Mouse (Mus musculus): ENCODE data around the gene Olfr1229. TPM values are rescaled to one million over a fixed set of nuclear protein-coding genes. Genes with fewer than 3 reads are reported as not detected.

The Olfr1229 gene
- not detected in 2 replicates for polyA plus RNA-seq (2015; fragmentation: Nextera tagmentation; extraction: Ambion mirVana)

- Histone ChIP-seq H3K4me1 (no peaks in the 10 kb centered on the region), H3K27ac (replicated peaks) (no peak within 1 kb of the TSS), H3K9ac (no peak within 1 kb of the TSS), H3K36me3 (no peaks in the 10 kb centered on the region), H3K4me3 (no peak within 1 kb of the TSS), H3K4me2 (no peak within 1 kb of the TSS), H3K27me3 (replicated peaks) (no peaks in the 10 kb centered on the region), H3K9me3 (no peaks in the 10 kb centered on the region)
- WGBS, result 76% methylated on average over 2 of the region's 2 CpGs
- no peak for ATAC-seq (ENCODE audit: extremely low read depth, insufficient number of reproducible peaks, low FRiP score, low TSS enrichment)
These were observed at the start of gene Olfr1229 for GRCm38 (mm10) chr2:89287914-89288313. Gene Olfr1229 (minus strand): TSS chr2:89288014.

DNA sequence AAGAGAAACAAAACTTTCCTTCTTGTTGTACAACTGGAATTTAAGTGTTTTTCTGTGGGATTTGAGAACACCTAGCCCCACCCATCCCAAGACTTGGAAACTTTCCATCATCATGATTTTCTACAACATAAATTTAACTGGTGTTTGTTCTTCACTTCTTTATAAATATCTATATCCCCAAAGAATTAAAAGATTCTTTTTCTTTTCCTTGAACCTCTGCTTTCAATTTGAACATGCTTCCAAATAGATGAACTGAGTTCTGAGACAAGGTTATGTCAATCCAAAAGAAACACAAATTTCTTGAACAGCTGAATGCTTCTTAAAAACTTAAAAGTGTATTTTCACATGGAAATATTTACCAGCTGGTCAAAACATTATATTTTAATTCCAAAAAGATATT, 41.8 kb upstream of the Olfr1229 start, which contains the start of gene Olfr1232:
Gene Olfr1232 (minus strand): TSS at position 101 of the 400 bp plus-strand sequence.
- no peaks in the 10 kb centered on the region for H3K36me3 ChIP-seq
- no peak for ATAC-seq (ENCODE audit: extremely low read depth, insufficient number of reproducible peaks, low FRiP score, low TSS enrichment)

DNA sequence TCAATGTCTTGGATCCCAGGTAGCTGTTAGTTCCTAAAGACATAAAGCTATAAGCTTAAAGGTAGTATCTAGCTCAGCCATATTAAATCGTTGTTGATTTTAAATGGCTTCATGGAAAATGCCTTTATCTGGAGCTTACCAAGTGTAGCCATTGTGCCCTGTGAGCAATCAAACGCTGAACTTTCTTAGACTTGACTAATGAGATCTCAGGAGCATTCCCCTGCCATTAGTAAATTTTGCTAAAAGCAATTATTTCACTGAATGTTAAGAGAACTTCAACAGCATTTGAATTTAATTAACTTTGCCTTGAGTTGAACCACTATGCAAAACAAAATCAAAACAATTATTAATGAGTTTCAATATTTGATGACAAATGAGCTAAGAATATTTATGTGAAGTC, 19.2 kb upstream of the Olfr1229 start, which contains the start of gene Olfr1231:
Gene Olfr1231 (minus strand): TSS at position 101 of the 400 bp plus-strand sequence.
- H3K4me2 ChIP-seq, result no peak within 1 kb of the TSS
- no peaks in the 10 kb centered on the region for H3K9me3 ChIP-seq
- WGBS, result 59% methylated on average over 2 of the region's 2 CpGs
- no peak within 1 kb of the TSS for H3K4me3 ChIP-seq
- no peaks in the 10 kb centered on the region for H3K4me1 ChIP-seq
- H3K27ac ChIP-seq (replicated peaks), result no peak within 1 kb of the TSS
- ATAC-seq (ENCODE audit: extremely low read depth, insufficient number of reproducible peaks, low FRiP score, low TSS enrichment), result no peak
- H3K27me3 ChIP-seq (replicated peaks), result no peaks in the 10 kb centered on the region
- H3K36me3 ChIP-seq, result no peaks in the 10 kb centered on the region
- no peak within 1 kb of the TSS for H3K9ac ChIP-seq

More for the DNA sequence above, 41.8 kb upstream of the Olfr1229 start, which contains the start of gene Olfr1232:
- no peaks in the 10 kb centered on the region for H3K4me1 ChIP-seq
- H3K9me3 ChIP-seq, result no peaks in the 10 kb centered on the region
- no peaks in the 10 kb centered on the region for H3K27me3 ChIP-seq (replicated peaks)
- no peak within 1 kb of the TSS for H3K27ac ChIP-seq (replicated peaks)
- H3K4me2 ChIP-seq, result no peak within 1 kb of the TSS
- H3K9ac ChIP-seq, result no peak within 1 kb of the TSS
- H3K4me3 ChIP-seq, result no peak within 1 kb of the TSS

GRCm38 (mm10) chr2:89297168-89297567, 9.4 kb upstream of the Olfr1229 start, which contains the start of gene Olfr1230:
Gene Olfr1230 (minus strand): TSS chr2:89297268.
- Histone ChIP-seq H3K4me3 (no peak within 1 kb of the TSS), H3K36me3 (no peaks in the 10 kb centered on the region), H3K9me3 (no peaks in the 10 kb centered on the region), H3K4me2 (no peak within 1 kb of the TSS), H3K9ac (no peak within 1 kb of the TSS), H3K27me3 (replicated peaks) (no peaks in the 10 kb centered on the region), H3K4me1 (no peaks in the 10 kb centered on the region), H3K27ac (replicated peaks) (no peak within 1 kb of the TSS)
- no peak for ATAC-seq (ENCODE audit: extremely low read depth, insufficient number of reproducible peaks, low FRiP score, low TSS enrichment)
- WGBS, result 72% methylated on average over 1 of the region's 1 CpGs

- no peak for ATAC-seq (ENCODE audit: extremely low read depth, insufficient number of reproducible peaks, low FRiP score, low TSS enrichment)
- no peak within 1 kb of the TSS for H3K4me3 ChIP-seq
- no peak within 1 kb of the TSS for H3K27ac ChIP-seq (replicated peaks)
- H3K9me3 ChIP-seq, result no peaks in the 10 kb centered on the region
- H3K4me2 ChIP-seq, result no peak within 1 kb of the TSS
- no peaks in the 10 kb centered on the region for H3K4me1 ChIP-seq
- H3K9ac ChIP-seq, result no peak within 1 kb of the TSS
- no peaks in the 10 kb centered on the region for H3K27me3 ChIP-seq (replicated peaks)
- no peaks in the 10 kb centered on the region for H3K36me3 ChIP-seq
These were observed 33.9 kb downstream of the Olfr1229 start, which contains the start of gene Olfr1228 for GRCm38 (mm10) chr2:89253962-89254361. Gene Olfr1228 (minus strand): TSS chr2:89254062.

Other genes with a start within 250 kb of the Olfr1229 start
- gene Olfr1218, start 226.8 kb downstream of the Olfr1229 start, polyA plus RNA-seq (2015; fragmentation: Nextera tagmentation; extraction: Ambion mirVana), result not detected in 2 replicates
- not detected in 2 replicates for gene Olfr1219, start 204.5 kb downstream of the Olfr1229 start, polyA plus RNA-seq (2015; fragmentation: Nextera tagmentation; extraction: Ambion mirVana)
- not detected in 2 replicates for gene Olfr1220, start 181.2 kb downstream of the Olfr1229 start, polyA plus RNA-seq (2015; fragmentation: Nextera tagmentation; extraction: Ambion mirVana)
- gene Olfr1221, start 170.7 kb downstream of the Olfr1229 start, polyA plus RNA-seq (2015; fragmentation: Nextera tagmentation; extraction: Ambion mirVana), result not detected in 2 replicates
- not detected in 2 replicates for gene Olfr1222, start 155.0 kb downstream of the Olfr1229 start, polyA plus RNA-seq (2015; fragmentation: Nextera tagmentation; extraction: Ambion mirVana)
- not detected in 2 replicates for gene Olfr1223, start 136.5 kb downstream of the Olfr1229 start, polyA plus RNA-seq (2015; fragmentation: Nextera tagmentation; extraction: Ambion mirVana)
- not detected in 2 replicates for gene Olfr1224-ps1, start 123.9 kb downstream of the Olfr1229 start, polyA plus RNA-seq (2015; fragmentation: Nextera tagmentation; extraction: Ambion mirVana)
- not detected in 2 replicates for gene Olfr1225, start 113.3 kb downstream of the Olfr1229 start, polyA plus RNA-seq (2015; fragmentation: Nextera tagmentation; extraction: Ambion mirVana)
- not detected in 2 replicates for gene Olfr1226, start 88.0 kb downstream of the Olfr1229 start, polyA plus RNA-seq (2015; fragmentation: Nextera tagmentation; extraction: Ambion mirVana)
- gene Olfr1228, start 34.0 kb downstream of the Olfr1229 start, polyA plus RNA-seq (2015; fragmentation: Nextera tagmentation; extraction: Ambion mirVana), result not detected in 2 replicates
- not detected in 2 replicates for gene Olfr1230, start 9.3 kb upstream of the Olfr1229 start, polyA plus RNA-seq (2015; fragmentation: Nextera tagmentation; extraction: Ambion mirVana)
- not detected in 2 replicates for gene Olfr1231, start 19.1 kb upstream of the Olfr1229 start, polyA plus RNA-seq (2015; fragmentation: Nextera tagmentation; extraction: Ambion mirVana)
- not detected in 2 replicates for gene Olfr1232, start 41.7 kb upstream of the Olfr1229 start, polyA plus RNA-seq (2015; fragmentation: Nextera tagmentation; extraction: Ambion mirVana)
- not detected in 2 replicates for gene Olfr1233, start 54.4 kb upstream of the Olfr1229 start, polyA plus RNA-seq (2015; fragmentation: Nextera tagmentation; extraction: Ambion mirVana)
- not detected in 2 replicates for gene Olfr1234, start 76.9 kb upstream of the Olfr1229 start, polyA plus RNA-seq (2015; fragmentation: Nextera tagmentation; extraction: Ambion mirVana)
- gene Olfr1238, start 121.7 kb upstream of the Olfr1229 start, polyA plus RNA-seq (2015; fragmentation: Nextera tagmentation; extraction: Ambion mirVana), result not detected in 2 replicates
- gene Olfr1239, start 132.4 kb upstream of the Olfr1229 start, polyA plus RNA-seq (2015; fragmentation: Nextera tagmentation; extraction: Ambion mirVana), result not detected in 2 replicates
- gene Olfr1240, start 155.0 kb upstream of the Olfr1229 start, polyA plus RNA-seq (2015; fragmentation: Nextera tagmentation; extraction: Ambion mirVana), result not detected in 2 replicates
- not detected in 2 replicates for gene Olfr1241, start 199.1 kb upstream of the Olfr1229 start, polyA plus RNA-seq (2015; fragmentation: Nextera tagmentation; extraction: Ambion mirVana)
- gene Olfr1242, start 210.3 kb upstream of the Olfr1229 start, polyA plus RNA-seq (2015; fragmentation: Nextera tagmentation; extraction: Ambion mirVana), result not detected in 2 replicates
- gene Olfr1243, start 243.5 kb upstream of the Olfr1229 start, polyA plus RNA-seq (2015; fragmentation: Nextera tagmentation; extraction: Ambion mirVana), result not detected in 2 replicates